Mouse (Mus musculus) olfactory bulb, adult 2 months (tissue): ENCODE measurements at regions not wholly inside any gene's neighbourhood (a gene's known extent, or its start where the extent isn't known, plus 50 kb on each side); places are given as distances from the start of the nearest gene placed in this dataset.

ENCODE experiments used
- CTCF ChIP-seq: fragments of 200-500 bp; IDR thresholded peaks from 2 replicates; pipeline ENCODE4 v1.5.1; 2012; ENCODE audit warnings: low read depth, mild to moderate bottlenecking, low read length, moderate library complexity; ENCODE audit not compliant: insufficient read depth
- POLR2A ChIP-seq: fragments of 200-500 bp; IDR thresholded peaks from 2 replicates; pipeline ENCODE4 v1.6.1; 2012; ENCODE audit warnings: mild to moderate bottlenecking, low read depth, low read length, moderate library complexity; ENCODE audit not compliant: insufficient read depth

GRCm38 (mm10) chr5:111519500-111520041 is 102.4 kb downstream of the Mn1 start:
- TF ChIP-seq CTCF (no peak), POLR2A (no peak)
